Mouse (Mus musculus) mesoderm, embryonic 11.5 days (tissue): ENCODE measurements around the gene Gmnc.
A peak's percentile ranks its signal among the peaks of the same experiment; 100 is the strongest.

Experiments
- DNase-seq: peaks from one replicate; pipeline ENCODE4 v3.0.0-alpha.2; 2012; ENCODE audit warnings: low read depth, low spot score

The Gmnc gene

DNA sequence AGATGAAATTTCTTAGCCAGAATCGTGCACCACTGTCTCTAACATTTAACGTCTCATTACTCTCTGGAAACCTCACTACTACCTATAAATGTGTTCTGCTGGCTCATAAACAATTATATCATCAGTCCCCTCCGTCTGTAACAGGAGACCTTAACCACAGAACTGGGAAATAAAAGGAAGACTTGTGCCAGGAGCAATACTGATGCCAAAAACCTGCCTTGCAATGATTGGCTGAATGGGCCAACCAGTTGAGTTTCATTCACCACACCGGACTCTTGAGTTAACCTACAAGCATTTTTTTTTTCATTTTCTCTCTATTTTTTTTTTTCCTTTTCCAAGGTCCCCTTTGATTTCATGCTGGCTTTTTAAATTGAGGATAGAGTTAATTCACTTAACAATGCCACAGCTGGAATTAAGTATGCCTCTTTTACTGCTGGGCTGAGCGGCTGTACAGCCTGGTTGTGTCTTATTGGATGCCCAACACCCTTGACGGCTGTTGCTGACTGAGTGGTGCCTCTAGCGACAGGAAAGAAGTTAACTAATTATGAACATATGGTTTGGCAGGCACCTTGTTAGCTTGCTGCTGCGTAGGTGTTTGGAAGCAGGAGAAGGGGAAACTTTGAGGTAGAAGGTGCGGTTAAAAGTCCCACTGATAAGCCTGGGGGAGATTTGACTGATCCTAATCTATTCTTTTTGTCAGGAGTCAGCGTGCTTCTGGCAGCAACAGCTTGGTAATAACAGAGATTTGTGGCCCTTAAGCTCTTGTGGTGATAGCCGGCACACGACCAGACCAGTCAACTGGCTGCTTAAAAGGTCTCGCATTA lies at the start of gene Gmnc:
Gene Gmnc (minus strand): TSS at position 176 of the 824 bp plus-strand sequence.
- DNase-seq, result no peak

DNA sequence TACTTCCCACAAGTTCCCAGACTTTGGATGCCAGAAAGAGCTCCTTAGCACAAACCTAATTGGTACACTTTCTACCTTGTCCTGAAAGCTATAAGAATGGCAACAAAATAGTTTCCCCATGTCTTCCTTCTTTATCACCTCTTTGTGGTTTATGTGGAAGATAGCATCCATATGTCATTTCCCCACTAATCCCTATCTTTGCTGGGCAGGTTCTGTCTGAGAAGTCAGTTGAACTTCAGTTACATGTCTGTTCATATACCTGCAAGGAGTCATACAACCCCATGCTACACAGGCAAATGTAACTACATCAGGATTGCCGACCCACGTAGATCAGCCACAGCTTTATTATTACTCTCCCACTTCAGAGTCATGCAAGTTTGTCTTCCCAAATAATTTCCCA lies 35.8 kb upstream of the Gmnc start:
- DNase-seq, result no peak

DNA sequence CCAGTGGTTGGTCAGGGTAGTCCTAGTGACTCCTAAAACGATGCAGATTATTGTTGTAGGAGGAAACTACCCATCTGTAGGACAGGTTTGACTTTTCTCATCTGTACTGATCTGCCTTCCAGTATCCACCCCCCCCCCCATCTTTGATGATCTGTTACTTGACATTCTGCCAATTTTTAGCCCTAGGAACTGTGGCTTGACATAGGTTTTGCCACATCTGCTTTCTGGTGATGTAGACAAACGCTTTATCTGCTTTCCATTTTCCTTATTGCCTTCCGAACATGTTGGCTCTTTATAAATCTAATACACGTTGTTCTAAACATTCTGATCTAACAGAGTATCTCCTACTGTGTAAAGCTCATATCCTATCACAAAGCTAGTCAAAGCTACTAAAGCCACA lies 34.8 kb upstream of the Gmnc start:
- DNase-seq, result no peak

DNA sequence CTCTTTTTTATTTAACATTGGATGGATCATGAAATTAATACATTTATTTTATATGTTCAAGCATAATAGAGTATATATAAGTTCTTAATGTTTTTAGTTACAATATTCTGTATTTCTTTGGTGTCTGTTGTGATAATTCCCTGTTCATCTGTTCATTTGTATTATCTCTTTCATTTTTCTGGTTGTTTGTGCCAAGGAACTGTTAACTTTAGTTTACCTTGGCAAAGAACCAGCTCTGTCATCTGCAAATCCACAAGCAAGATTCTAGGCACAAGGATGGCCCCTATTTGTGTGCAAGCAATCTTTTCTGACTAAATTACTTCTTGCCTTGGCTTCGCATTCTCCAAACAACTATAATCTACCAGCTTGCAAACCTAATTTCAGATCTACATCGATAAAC lies 31.3 kb upstream of the Gmnc start:
- DNase-seq, result no peak

DNA sequence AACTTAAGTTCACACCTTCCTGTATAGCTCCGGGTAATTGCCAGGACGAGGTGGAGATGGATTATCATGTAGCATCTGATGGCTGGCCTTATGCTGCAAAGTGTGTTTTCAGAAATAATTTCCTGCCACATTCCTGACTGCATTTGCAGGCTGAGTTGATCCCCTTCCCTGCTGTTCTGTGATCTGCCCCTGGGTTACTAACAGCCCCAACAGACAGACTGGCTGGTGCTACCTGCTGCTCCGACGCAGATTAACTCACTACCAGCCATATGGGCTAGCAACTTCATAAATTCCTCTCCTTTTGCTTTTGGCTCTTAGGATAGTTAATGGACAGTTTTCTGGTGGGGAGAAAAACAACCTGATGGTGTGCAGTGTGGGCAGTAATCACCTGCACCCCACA lies 25.9 kb upstream of the Gmnc start:
- DNase-seq, result peak; percentile 9

DNA sequence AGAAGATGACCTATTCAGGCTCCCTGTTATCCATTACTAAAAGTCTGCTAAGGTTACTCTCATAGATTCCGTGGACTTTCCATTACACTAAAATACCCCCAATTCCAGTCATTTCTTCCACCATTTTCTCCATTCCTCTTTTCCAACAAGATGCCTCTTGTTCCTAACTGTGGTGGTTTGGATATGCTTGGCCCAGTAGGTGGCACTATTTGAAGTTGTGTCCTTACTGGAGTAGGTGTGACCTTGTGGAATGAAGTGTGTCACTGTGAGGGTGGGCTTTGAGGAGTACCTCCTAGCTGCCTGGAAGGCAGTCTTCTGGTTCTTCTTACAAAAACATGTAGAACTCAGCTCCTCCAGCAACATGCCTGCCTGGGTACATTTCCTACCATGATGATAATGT lies 11.3 kb upstream of the Gmnc start:
- no peak for DNase-seq

DNA sequence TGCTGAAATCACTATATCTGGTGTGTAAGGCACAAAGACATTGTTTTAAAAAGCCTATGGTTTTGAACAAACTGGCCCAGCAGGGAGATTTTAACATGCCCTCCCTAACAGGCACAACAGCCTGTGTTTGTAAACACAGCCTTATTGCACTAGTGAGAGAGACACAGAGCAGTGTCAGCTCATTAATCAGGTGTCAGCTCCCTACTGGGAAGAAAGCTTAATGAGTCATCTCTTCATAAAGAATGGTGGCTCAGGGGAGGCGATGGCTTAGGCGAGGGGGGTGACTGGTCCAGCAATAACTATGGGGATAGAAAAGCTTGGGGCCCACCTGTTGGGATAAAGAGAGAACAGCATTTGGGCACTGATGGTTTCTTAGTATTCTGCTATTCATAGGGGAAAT lies 8.1 kb upstream of the Gmnc start:
- DNase-seq, result peak; percentile 18

DNA sequence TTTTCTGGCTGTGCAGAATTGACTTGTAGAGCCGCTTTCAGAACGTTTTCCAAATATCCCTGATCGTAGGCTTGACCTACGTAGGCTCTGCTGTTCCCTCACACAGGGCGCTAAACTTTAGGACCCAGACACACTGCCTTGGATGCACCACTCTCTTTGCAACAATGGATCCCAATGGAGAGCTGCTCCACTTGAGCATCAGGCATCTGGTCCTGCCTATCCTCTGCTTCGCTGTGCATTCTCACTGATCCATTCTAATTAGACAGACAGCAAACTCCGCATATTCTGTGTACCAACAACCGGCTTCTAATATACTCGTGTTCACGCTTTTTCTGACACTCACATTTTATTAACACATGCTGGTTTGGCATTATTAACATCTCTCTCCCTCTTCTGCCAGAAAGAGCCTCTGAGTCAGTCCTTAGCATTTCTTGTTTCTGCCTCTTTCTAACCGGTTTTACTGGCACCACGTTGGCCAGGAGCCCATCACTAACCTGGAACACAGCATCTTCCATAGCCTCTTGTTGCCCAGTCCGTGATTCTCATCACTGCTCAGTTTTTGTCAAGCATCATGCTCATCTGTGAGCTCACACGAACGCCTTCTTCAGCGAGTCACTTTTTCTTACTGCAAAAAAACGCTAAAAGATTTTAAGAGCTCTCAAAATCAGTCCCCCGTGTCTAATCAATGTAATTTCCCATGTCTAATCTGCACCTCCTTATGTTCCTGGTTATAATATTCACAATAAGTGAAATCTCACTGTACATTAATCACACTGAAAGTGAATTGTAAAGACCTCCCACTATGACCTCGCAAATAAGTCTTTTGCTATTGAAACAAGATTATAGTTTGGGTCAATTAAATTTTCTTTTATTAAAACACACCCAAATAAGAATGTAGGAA lies 1.8 kb downstream of the Gmnc start:
- no peak for DNase-seq

DNA sequence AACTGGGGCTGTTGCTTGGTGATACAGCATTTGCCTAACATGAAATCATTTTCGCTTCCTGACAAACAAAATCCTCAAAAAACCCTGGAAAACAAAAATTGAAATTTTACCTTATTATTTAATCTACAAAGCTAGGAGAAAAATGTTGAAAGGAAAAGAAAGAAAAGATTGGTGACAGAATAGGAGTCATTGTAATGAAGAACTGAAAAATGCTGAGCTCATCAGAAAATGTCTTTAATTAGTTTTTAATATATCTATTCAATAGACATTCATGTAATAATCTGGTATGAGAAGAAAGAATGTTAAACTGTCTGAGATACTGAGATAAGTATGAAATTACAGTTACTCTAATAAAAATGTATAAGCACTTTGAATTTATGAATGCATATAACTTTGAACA lies 3.3 kb downstream of the Gmnc start:
- DNase-seq, result no peak

DNA sequence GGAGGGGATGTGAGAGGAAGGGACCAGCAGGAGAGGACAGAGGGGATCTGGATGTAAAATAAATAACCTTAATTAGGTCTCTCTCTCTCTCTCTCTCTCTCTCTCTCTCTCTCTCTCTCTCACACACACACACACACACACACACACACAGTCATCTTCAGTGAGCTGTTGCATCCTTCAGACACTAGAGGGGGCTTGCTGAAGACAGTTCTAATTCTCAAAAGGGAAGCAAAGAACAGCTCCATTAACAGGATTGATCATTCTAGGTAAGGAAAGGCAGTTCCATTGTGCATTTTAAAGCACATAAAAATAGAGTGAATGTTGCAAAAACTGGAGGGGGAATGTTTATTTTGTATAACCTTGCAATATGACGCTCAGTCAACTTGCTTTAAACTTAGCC lies 5.7 kb downstream of the Gmnc start:
- DNase-seq, result no peak

DNA sequence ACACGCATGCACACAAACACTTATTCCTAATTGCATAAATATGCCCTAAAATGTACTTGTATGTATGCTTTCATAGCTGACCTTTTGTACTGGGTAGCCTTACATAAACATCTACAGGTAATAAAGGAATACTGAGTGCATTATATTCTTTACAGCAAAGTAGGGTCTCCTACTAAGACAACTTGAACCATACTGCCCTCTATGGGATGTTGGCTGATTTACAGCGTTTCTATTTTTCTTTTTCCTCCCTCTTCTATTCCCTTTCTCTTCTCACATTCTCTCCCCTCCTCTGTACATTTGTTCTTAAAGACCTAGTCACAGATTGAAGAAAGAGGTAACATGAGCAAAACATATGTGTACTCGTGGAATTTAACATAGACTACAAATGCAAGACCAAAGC lies 9.3 kb downstream of the Gmnc start:
- DNase-seq, result peak; percentile 13

DNA sequence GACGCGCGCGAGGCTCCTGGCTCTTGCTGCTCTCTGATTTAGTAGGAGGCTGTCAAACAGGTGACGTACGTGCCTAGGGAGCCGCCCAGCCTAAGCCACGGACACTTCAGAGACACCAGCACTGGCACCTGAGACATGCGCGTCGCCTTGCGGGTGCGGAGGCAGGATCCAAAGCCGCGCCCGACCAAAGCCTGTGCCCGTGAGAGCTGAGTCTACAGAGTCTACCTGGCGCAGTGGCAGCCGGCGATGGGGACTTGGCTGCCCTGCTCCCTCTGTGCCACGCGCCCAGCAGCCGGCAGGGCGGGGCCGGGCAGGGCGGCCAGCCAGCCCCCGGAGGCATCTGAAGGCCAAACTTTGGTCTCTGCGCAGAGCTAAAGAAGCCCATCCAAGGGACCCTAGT lies 23.5 kb downstream of the Gmnc start:
- peak; percentile 27 for DNase-seq

DNA sequence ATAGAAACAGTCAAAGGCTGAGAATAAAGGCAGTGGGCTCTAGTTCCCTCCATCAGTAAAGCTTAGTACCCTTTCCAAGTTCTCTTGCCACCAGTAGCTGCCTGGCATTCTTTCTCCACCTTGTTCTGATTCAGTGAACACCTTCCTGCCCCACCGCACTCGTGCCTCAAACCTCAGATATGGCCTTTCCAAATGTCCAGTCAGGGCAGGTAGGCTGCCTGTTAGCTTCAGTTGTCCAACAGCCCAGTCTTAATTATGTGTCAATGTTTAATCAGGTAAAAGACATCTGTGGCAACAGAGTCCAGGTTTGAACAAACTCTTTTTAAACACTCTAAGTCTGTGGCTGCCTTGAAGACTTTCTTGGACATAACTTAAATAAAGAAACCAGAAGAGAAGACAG lies 24.6 kb downstream of the Gmnc start:
- DNase-seq, result no peak

DNA sequence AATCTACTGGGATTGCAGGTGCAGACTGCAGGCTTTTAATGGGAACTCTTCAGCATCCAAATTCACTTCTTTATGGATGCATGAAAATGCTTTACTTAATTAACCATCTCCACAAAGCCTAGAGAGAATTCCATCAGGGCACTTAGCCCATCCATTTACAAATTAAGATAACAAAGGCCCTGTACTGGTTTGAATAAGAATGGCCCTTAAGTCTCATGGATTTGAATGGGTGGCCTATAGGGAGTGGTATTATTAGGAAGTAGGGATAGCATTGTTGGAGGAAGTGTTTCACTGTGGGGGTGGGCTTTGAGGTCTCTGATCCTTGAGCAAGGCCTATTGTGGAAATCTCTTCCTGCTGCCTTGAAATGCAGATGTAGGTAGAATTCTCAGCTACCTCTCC lies 29.5 kb downstream of the Gmnc start:
- DNase-seq, result no peak

DNA sequence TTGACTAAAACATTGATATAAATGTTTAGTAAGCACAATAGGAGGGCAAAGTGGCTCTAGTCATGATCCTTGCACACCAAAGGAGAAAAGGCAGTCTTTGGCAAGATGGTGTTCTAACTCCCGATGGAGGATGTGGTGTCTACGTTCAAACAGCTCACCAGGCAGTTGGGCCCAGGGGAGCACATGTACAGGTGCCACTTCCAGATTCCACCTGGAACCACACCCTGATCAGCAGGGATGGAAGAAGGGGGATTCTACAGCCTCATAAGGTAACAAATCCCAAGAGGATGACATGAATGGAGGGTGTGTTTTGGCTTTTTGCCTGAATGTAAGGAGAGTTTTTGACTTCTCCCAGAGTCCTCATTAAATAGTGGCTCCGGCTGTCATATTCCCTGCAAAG lies 39.9 kb downstream of the Gmnc start:
- no peak for DNase-seq

DNA sequence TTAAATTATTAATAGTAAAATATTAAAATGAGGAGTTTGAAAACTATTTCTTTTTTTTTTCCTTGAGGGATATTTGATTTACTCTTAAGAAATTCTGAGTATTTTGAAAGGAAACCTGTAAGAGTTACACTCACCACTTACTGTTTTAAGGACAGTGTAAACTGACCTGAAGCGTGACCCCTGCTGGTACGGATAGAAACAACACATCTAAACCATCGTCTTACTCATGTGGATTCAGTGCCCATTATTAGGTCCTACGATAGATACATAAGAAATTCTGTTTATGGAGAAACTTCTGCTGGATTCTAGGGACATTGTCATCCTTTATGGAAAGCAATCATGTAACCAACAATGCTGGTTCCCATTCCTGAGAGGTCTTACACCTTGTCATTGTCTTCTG lies 41.2 kb downstream of the Gmnc start:
- peak; percentile 1 for DNase-seq

DNA sequence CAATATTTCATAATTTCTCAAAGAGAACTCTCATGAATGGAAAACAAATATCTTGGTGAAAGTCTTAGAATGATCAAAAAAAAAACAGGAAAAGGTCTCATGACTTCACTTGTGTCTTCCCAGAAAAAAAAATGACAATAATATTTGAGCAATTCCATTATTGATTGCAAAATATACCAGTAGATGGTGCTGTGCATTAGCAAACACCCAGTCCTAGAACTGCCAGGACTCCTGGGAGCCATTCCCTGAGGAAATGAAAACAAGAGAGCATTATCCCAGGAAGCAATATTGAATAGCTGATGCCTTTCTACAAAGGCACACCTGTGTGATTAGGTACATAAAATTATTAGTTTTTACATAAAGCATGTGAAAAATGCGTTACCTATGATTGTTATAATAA lies 87.5 kb downstream of the Gmnc start:
- no peak for DNase-seq

DNA sequence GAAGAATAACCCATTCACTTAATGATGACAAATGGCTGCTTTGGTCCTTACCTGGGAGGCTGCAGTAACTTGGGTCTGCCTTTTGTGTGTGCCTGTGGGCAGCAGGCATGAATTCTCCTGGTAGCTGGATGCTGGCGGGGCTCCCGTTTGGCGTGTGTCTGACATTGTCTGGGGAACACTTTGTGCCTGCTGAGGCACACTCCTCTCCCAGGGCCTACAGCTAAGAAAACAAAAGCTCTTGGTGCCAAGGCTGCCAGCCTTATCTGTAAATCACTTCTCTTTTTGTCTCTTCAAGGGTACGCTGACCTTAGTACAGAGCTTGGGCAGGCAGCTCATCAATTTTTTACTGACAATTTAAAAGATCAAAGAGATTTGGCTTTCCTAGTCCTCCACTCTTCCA lies 90.0 kb downstream of the Gmnc start:
- DNase-seq, result peak; percentile 40

DNA sequence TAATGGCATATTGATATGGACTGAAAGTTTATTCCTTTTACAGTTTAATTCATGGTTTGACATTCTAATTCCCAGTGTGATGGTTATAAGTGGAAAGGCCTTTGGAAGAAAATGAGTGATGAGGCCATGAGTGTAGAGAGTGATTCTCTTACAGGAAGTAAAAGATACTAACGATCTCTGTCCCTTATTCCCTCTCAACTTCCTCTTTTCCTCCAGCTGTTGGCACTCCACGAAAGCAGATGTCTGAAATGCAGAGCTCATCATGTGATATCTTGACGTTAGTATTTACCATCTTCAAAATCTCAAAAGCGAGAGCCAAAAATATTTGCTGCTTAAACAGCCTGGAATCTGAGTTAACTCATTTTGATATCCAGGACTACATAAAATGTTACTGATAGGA lies 105.1 kb downstream of the Gmnc start:
- no peak for DNase-seq

DNA sequence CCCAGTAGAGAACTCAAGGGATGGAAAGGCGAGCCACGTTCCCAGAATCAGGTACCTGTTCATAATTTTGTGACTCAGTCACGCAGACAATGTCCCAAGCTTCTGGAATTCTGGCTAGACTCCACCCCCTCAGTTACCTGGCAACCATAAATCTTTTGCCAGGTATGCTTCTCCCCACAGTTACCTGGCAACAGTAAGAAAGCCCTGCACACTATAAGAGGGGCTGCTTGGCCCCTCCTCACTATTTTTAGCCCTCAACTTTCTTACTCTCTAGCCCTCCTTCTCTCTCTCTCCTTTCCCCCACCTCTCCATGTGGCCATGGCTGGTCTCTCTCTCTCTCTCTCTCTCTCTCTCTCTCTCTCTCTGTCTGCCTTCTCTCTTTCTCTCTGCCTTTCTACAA lies 114.6 kb downstream of the Gmnc start:
- DNase-seq, result no peak
